Mouse (Mus musculus) thymus, adult 2 months (tissue): ENCODE measurements around the gene Atf6b.

ENCODE experiments used
- CTCF ChIP-seq: fragments of 200-500 bp; IDR thresholded peaks from 2 replicates; pipeline ENCODE4 v1.5.1; 2012; ENCODE audit warnings: mild to moderate bottlenecking, control low read depth, low read length, moderate library complexity, borderline replicate concordance; ENCODE audit not compliant: control insufficient read depth, poor library complexity, insufficient read depth; ENCODE audit errors: extremely low read depth
- POLR2A ChIP-seq: fragments of 200-500 bp; IDR thresholded peaks from 2 replicates; pipeline ENCODE4 v1.6.1; 2012; ENCODE audit warnings: mild to moderate bottlenecking, low read length, control low read depth, moderate library complexity; ENCODE audit not compliant: control insufficient read depth, poor library complexity, insufficient read depth; ENCODE audit errors: extremely low read depth

GRCm38 (mm10) chr17:34649106-34649864 lies 2.3 kb downstream of the Atf6b start:
- TF ChIP-seq CTCF (no peak), POLR2A (no peak)
